Mouse (Mus musculus) forebrain, embryonic 11.5 days (tissue): ENCODE data around the gene Prkcd. TPM values are rescaled to one million over a fixed set of nuclear protein-coding genes. Genes with fewer than 3 reads are reported as not detected.

Source experiments
- ATAC-seq: fragments of 200-750 bp; cut with Nextera tagmentation; replicated peaks from 2 replicates; pipeline ENCODE4 v1.8.0; 2017; ENCODE audit warnings: moderate TSS enrichment; ENCODE audit not compliant: low FRiP score
- DNase-seq: peaks from one replicate; pipeline ENCODE4 v3.0.0-alpha.2; 2017; ENCODE audit warnings: low spot score
- H3K27ac ChIP-seq: fragments of 300-500 bp; sonication (generic); 2 replicates; pipeline ENCODE4 v1.5.1; 2014; ENCODE audit warnings: low read depth, low read length
- H3K27me3 ChIP-seq: fragments of 300-500 bp; sonication (generic); 2 replicates; pipeline ENCODE4 v1.6.1; 2014; ENCODE audit warnings: mild to moderate bottlenecking, low read length, mixed read lengths; ENCODE audit not compliant: control insufficient read depth, insufficient read depth
- H3K36me3 ChIP-seq: fragments of 300-500 bp; sonication (generic); 2 replicates; pipeline ENCODE4 v1.6.1; 2014; ENCODE audit warnings: mild to moderate bottlenecking, low read length, moderate library complexity, mixed read lengths; ENCODE audit not compliant: control insufficient read depth, insufficient read depth
- H3K4me1 ChIP-seq: fragments of 300-500 bp; sonication (generic); replicated peaks from 2 replicates; pipeline ENCODE4 v1.6.1; 2014; ENCODE audit warnings: low read length, mixed read lengths; ENCODE audit not compliant: control insufficient read depth, insufficient read depth
- H3K4me2 ChIP-seq: fragments of 300-500 bp; sonication (generic); 2 replicates; pipeline ENCODE4 v1.6.1; 2014; ENCODE audit warnings: low read depth, mild to moderate bottlenecking, low read length, moderate library complexity, mixed read lengths; ENCODE audit not compliant: severe bottlenecking
- H3K4me3 ChIP-seq: fragments of 300-500 bp; sonication (generic); 2 replicates; pipeline ENCODE4 v1.5.1; 2014; ENCODE audit warnings: low read depth, low read length
- H3K9ac ChIP-seq: fragments of 300-500 bp; sonication (generic); 2 replicates; pipeline ENCODE4 v1.6.1; 2014; ENCODE audit warnings: low read length
- H3K9me3 ChIP-seq: fragments of 300-500 bp; sonication (generic); 2 replicates; pipeline ENCODE4 v1.6.1; 2016; ENCODE audit warnings: low read length, mixed read lengths; ENCODE audit not compliant: control insufficient read depth
- WGBS: fragments of 180-500 bp; shearing (Covaris S2); extraction: QIAGEN DNeasy Blood & Tissue Kit; methylation state at CpG from one replicate; pipeline ENCODE4 v1.1.7; 2014; 5-methylcytosine and 5-hydroxymethylcytosine counted together
- polyA plus RNA-seq: library from polyadenylated mRNA; unstranded; fragments of >200 nt; fragmentation: Nextera tagmentation; extraction: Ambion mirVana; gene quantifications from 2 replicates; pipeline ENCODE4 v1.2.1, GENCODE M21; 2014

Gene Prkcd
- polyA plus RNA-seq, 1 experiment from 2014 or later, result 26.2 TPM

- Histone ChIP-seq H3K4me1 (no peaks in the 10 kb centered on the region; the same call in 1 of the 2 replicates), H3K9me3 (no peaks in the 10 kb centered on the region), H3K36me3 (no peaks in the 10 kb centered on the region), H3K27me3 (no peaks in the 10 kb centered on the region), H3K4me2 (peak overlapping the region; percentile 80), H3K9ac (peak overlapping the region; percentile 99), H3K27ac (peak overlapping the region; percentile 66; the same call in 1 of the 2 replicates), H3K4me3 (peak overlapping the region; percentile 91)
- no peak for ATAC-seq
- no peak for DNase-seq
- 49% methylated on average over 4 of the region's 4 CpGs for WGBS
These were observed 28.8 kb upstream of the Prkcd start for GRCm38 (mm10) chr14:30654691-30655228.

GRCm38 (mm10) chr14:30653943-30654659 lies 28.1 kb upstream of the Prkcd start, which contains the start of gene Rft1:
Gene Rft1 (plus strand): TSS chr14:30654360.
- Histone ChIP-seq H3K27ac (peak within 1 kb of the TSS; percentile 66), H3K27me3 (no peaks in the 10 kb centered on the region), H3K4me2 (peak within 1 kb of the TSS; percentile 80), H3K36me3 (no peaks in the 10 kb centered on the region), H3K4me3 (peak within 1 kb of the TSS; percentile 91), H3K9me3 (no peaks in the 10 kb centered on the region), H3K4me1 (no peaks in the 10 kb centered on the region; the same call in 1 of the 2 replicates), H3K9ac (peak within 1 kb of the TSS; percentile 99)
- DNase-seq, result peak; percentile 99
- 2% methylated on average over 38 of the region's 38 CpGs for WGBS
- ATAC-seq, result peak; percentile 94

- Histone ChIP-seq H3K27me3 (no peaks in the 10 kb centered on the region), H3K9ac (no peak overlapping the region), H3K36me3 (no peaks in the 10 kb centered on the region), H3K27ac (no peak overlapping the region), H3K4me1 (no peaks in the 10 kb centered on the region; the same call in 1 of the 2 replicates), H3K4me2 (no peak overlapping the region), H3K9me3 (no peaks in the 10 kb centered on the region), H3K4me3 (no peak overlapping the region)
- WGBS, result 27% methylated on average over 4 of the region's 4 CpGs
- ATAC-seq (no peak), DNase-seq (no peak)
These were observed 25.0 kb upstream of the Prkcd start for GRCm38 (mm10) chr14:30650969-30651368.

GRCm38 (mm10) chr14:30649745-30650144 lies 23.7 kb upstream of the Prkcd start:
- no peak overlapping the region for H3K27ac ChIP-seq
- H3K36me3 ChIP-seq, result no peaks in the 10 kb centered on the region
- H3K4me1 ChIP-seq, result no peaks in the 10 kb centered on the region; the same call in 1 of the 2 replicates
- H3K9ac ChIP-seq, result no peak overlapping the region
- H3K4me3 ChIP-seq, result no peak overlapping the region
- ATAC-seq (no peak), DNase-seq (no peak)
- H3K9me3 ChIP-seq, result no peaks in the 10 kb centered on the region
- WGBS, result 81% methylated on average over 8 of the region's 8 CpGs
- no peaks in the 10 kb centered on the region for H3K27me3 ChIP-seq
- no peak overlapping the region for H3K4me2 ChIP-seq

GRCm38 (mm10) chr14:30648478-30648877 lies 22.5 kb upstream of the Prkcd start:
- DNase-seq, result no peak
- Histone ChIP-seq H3K4me3 (no peak overlapping the region), H3K4me2 (no peak overlapping the region), H3K27ac (no peak overlapping the region), H3K9ac (no peak overlapping the region), H3K9me3 (no peaks in the 10 kb centered on the region), H3K27me3 (no peaks in the 10 kb centered on the region), H3K4me1 (no peaks in the 10 kb centered on the region), H3K36me3 (no peaks in the 10 kb centered on the region)
- 79% methylated on average over 3 of the region's 3 CpGs for WGBS
- ATAC-seq, result no peak

GRCm38 (mm10) chr14:30646486-30646885 lies 20.5 kb upstream of the Prkcd start:
- Histone ChIP-seq H3K9me3 (no peaks in the 10 kb centered on the region), H3K27ac (no peak overlapping the region), H3K4me2 (no peak overlapping the region), H3K36me3 (no peaks in the 10 kb centered on the region), H3K4me1 (no peaks in the 10 kb centered on the region), H3K27me3 (no peaks in the 10 kb centered on the region), H3K9ac (no peak overlapping the region), H3K4me3 (no peak overlapping the region)
- no peak for ATAC-seq
- 69% methylated on average over 1 of the region's 1 CpGs for WGBS
- DNase-seq, result no peak

GRCm38 (mm10) chr14:30645066-30645465 lies 19.1 kb upstream of the Prkcd start:
- Histone ChIP-seq H3K27ac (no peak overlapping the region), H3K4me1 (no peaks in the 10 kb centered on the region), H3K36me3 (no peaks in the 10 kb centered on the region), H3K9ac (no peak overlapping the region), H3K9me3 (no peaks in the 10 kb centered on the region), H3K4me3 (no peak overlapping the region), H3K4me2 (no peak overlapping the region), H3K27me3 (no peaks in the 10 kb centered on the region)
- no peak for ATAC-seq
- DNase-seq, result no peak
- WGBS, result 71% methylated on average over 8 of the region's 8 CpGs

- Histone ChIP-seq H3K27ac (no peak overlapping the region), H3K9ac (no peak overlapping the region), H3K9me3 (no peaks in the 10 kb centered on the region), H3K4me2 (no peak overlapping the region), H3K4me3 (no peak overlapping the region), H3K27me3 (no peaks in the 10 kb centered on the region), H3K36me3 (no peaks in the 10 kb centered on the region), H3K4me1 (no peaks in the 10 kb centered on the region)
- DNase-seq (no peak), ATAC-seq (no peak)
- 92% methylated on average over 2 of the region's 2 CpGs for WGBS
These were observed 18.0 kb upstream of the Prkcd start for GRCm38 (mm10) chr14:30644026-30644425.

GRCm38 (mm10) chr14:30641748-30642147 lies 15.7 kb upstream of the Prkcd start:
- no peaks in the 10 kb centered on the region for H3K4me1 ChIP-seq
- H3K4me2 ChIP-seq, result no peak overlapping the region
- 74% methylated on average over 2 of the region's 2 CpGs for WGBS
- DNase-seq (no peak), ATAC-seq (no peak)
- no peaks in the 10 kb centered on the region for H3K9me3 ChIP-seq
- H3K27ac ChIP-seq, result no peak overlapping the region
- H3K36me3 ChIP-seq, result no peaks in the 10 kb centered on the region
- no peak overlapping the region for H3K4me3 ChIP-seq
- no peaks in the 10 kb centered on the region for H3K27me3 ChIP-seq
- no peak overlapping the region for H3K9ac ChIP-seq
